Mouse (Mus musculus): ENCODE data around the gene Fbf1. TPM values are rescaled to one million over a fixed set of nuclear protein-coding genes. Genes with fewer than 3 reads are reported as not detected.
"Not testable (repeated sequence)": the region's sequence is repeated elsewhere in the genome, so short reads cannot be mapped to it uniquely, and the experiment has no call there.

The Fbf1 gene
- total RNA-seq, 2 experiments from 2014 or later = 20.2 to 21.5 TPM

- no peak for DNase-seq
Observed at GRCm38 (mm10) chr11:116133497-116133896, 34.5 kb downstream of the Fbf1 start.

- DNase-seq = peak; percentile 48
Observed at GRCm38 (mm10) chr11:116132366-116133333, 35.3 kb downstream of the Fbf1 start.

- no peak for DNase-seq
Observed at GRCm38 (mm10) chr11:116131349-116132170, 36.4 kb downstream of the Fbf1 start.

- peak; percentile 94 for DNase-seq
Observed at GRCm38 (mm10) chr11:116130488-116131205, 37.3 kb downstream of the Fbf1 start, which contains the start of gene Trim65. Gene Trim65, minus strand, starts transcription at chr11:116131128.

GRCm38 (mm10) chr11:116129993-116130487 is 37.9 kb downstream of the Fbf1 start:
- no peak for DNase-seq

GRCm38 (mm10) chr11:116129091-116129790 is 38.7 kb downstream of the Fbf1 start:
- DNase-seq = no peak

GRCm38 (mm10) chr11:116127986-116128385 is 40.0 kb downstream of the Fbf1 start:
- peak; percentile 36 for DNase-seq

- peak; percentile 91 for DNase-seq
Observed at GRCm38 (mm10) chr11:116127156-116127980, 40.6 kb downstream of the Fbf1 start, which contains the start of gene Trim47. Gene Trim47, minus strand, starts transcription at chr11:116127210.

- DNase-seq = no peak
Observed at GRCm38 (mm10) chr11:116126261-116126660, 41.7 kb downstream of the Fbf1 start.

- DNase-seq = not testable (repeated sequence)
Observed at GRCm38 (mm10) chr11:116121731-116122245, 46.2 kb downstream of the Fbf1 start.

GRCm38 (mm10) chr11:116117819-116118218 is 50.1 kb downstream of the Fbf1 start:
- DNase-seq = no peak

GRCm38 (mm10) chr11:116117241-116117640 is 50.7 kb downstream of the Fbf1 start:
- no peak for DNase-seq

GRCm38 (mm10) chr11:116111611-116112203 is 56.3 kb downstream of the Fbf1 start:
- DNase-seq = no peak

GRCm38 (mm10) chr11:116111067-116111466 is 56.9 kb downstream of the Fbf1 start:
- no peak for DNase-seq

GRCm38 (mm10) chr11:116110540-116110939 is 57.4 kb downstream of the Fbf1 start:
- DNase-seq = no peak

GRCm38 (mm10) chr11:116110131-116110530 is 57.8 kb downstream of the Fbf1 start:
- DNase-seq = peak; percentile 93

- peak; percentile 50 for DNase-seq
Observed at GRCm38 (mm10) chr11:116109441-116110081, 58.4 kb downstream of the Fbf1 start.

GRCm38 (mm10) chr11:116108464-116109137 is 59.4 kb downstream of the Fbf1 start:
- peak; percentile 86 for DNase-seq

All from heart, postnatal 4 days (tissue).